Mouse (Mus musculus) hindlimb bud, embryonic 11.5 days (tissue): ENCODE measurements around the gene Max.
A peak's percentile ranks its signal among the peaks of the same experiment; 100 is the strongest.

Experiments used
- DNase-seq: peaks from one replicate; pipeline ENCODE4 v3.0.0-alpha.2; 2012; ENCODE audit warnings: low read depth, low spot score; ENCODE audit errors: extremely low spot score

Gene Max

DNA sequence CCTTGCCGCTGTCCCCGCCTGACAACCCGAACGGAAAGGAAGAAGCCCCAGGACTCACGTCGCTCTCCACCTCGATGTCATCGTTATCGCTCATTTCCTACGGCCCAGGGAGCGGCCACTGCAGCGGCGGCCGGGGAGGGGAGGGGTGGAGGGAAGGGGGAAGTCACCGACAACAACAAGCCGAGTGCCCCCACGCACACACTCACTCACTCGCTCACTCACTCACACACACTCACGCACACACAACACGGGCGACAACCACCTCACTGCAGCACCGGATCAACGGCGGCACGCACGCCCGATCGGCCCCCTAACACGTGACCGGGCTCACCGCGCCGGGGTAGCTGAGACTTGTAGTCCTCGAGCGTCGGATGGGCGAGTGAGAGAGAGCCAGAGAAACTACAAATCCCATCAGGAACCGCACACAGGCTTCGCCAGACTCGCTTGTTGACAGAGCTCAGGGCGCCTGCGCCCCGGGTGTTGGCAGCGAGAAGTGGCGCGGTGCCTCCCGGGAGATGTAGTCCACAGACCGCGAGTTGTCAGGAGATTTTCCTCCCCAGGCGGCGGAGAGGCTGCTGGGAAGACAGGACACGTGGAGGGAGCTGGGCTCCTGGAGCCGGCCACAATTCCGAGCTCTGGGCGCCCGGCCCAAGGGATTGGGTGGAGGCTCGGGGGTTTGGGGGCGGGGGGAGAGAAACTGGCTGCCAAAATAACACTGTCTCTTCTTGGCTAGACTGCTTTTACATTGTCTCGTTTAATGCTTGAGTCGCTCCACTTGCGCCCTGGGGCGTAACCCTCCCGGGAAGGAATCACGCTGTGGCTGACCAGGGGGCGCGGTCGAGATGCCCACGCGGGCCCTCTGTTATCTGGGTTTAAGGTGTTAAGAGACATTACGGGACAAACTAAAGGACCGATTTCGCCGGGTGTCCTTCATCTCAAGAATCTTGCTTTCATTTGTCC, at the start of gene Max:
Gene Max, minus strand, starts transcription at position 270 of the 960 bp plus-strand sequence.
- DNase-seq: peak; percentile 96

DNA sequence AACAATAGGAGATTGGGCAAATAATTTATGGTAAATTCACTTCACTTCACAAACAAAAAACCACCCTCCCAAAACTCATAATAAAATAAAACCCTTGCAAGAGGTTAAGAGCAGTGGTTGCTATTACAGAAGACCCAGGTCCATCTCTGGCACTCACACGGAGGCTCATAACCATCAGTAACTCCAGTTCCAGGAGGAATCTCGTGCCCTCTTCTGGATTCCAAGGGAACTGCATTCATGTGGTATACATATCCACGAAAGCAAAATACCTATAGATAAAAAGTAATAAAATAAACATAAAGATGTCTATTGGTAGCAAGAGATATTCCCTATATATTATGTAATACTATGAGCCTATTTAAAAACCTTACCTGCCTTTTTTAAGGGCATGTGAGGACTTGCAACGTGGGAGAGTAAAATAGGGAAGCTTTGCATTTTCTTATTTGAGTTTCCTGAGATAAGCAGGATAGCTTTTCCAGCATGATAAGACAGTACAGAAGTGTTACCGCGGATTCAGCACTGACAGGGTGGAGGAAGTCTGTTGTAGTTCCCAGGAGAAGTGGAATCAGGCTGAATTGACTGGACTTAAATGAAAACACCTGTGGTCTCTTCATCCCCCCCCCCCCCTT, 49.2 kb upstream of the Max start:
- DNase-seq: no peak

GRCm38 (mm10) chr12:77009202-77010030, 47.4 kb upstream of the Max start:
- DNase-seq: no peak

DNA sequence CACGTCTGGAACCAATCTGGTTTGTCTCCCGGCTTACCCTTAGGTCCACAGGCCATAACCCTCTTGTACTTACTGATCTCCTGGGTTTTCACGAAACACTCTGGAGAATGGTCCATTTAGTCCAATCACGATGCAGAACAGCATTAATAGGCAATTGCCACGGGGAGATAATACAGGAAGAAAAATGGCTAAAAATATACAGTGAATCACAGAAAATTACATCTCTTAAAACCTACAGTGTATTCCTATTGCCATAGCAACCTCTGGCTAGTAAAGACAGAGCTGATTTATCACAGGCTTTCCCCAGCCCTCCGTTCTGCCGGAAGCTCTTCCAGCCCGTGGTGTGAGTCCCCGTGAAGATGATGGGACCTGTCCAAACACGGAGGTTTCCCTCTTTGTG, 42.9 kb upstream of the Max start:
- DNase-seq: peak; percentile 52

- DNase-seq: no peak
Measured at GRCm38 (mm10) chr12:77002551-77003228, 40.7 kb upstream of the Max start.

GRCm38 (mm10) chr12:77001312-77001711, 39.3 kb upstream of the Max start:
- DNase-seq: no peak

GRCm38 (mm10) chr12:77000705-77001284, 38.8 kb upstream of the Max start:
- DNase-seq: no peak

DNA sequence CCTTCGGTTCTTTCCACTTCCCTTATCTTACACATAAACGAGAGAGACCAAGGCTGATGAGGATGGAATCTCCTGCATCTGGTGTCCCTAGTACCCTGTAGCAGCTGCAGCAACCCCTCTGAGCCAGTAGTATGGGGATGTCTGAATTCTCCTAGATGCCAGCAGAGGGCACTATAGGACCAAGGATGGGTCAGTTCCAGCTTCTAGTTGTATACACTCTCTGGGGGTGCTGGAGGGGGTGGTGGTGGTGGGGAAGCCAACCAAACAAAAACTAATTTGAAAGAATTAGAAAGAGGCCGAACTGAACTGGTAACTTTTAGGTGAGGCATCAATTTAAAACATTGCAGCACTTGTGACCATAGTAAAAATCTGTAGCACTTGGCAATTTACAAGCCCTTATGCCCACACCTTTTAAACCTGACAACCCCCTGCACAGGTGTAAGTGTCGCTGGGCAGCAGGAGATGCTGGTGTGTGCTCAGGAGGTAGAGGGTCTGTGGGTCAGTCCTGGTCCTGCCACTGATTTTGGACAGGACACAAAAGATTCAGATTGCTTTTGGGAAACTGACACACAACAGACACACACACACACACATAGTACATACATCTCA, 38.2 kb upstream of the Max start:
- peak; percentile 67 for DNase-seq

DNA sequence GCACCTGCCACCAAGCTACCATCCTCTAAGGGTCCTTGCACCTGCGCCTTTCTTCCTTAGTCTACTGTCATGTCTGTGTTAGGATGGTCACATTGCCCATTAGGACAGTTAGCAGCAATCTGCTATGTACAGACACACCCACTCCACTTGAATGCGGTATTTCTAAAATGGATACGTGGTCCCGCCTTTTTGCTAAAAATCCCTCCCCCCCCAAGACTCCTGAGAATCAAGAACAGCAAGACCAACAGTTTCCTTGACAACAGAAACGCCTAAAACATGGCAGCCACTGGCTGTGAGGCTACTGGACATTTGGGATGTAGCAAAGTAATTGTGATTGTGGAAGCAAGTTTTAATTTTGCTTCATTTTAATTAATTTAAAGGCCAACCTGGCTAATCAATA, 32.8 kb upstream of the Max start:
- DNase-seq: no peak

DNA sequence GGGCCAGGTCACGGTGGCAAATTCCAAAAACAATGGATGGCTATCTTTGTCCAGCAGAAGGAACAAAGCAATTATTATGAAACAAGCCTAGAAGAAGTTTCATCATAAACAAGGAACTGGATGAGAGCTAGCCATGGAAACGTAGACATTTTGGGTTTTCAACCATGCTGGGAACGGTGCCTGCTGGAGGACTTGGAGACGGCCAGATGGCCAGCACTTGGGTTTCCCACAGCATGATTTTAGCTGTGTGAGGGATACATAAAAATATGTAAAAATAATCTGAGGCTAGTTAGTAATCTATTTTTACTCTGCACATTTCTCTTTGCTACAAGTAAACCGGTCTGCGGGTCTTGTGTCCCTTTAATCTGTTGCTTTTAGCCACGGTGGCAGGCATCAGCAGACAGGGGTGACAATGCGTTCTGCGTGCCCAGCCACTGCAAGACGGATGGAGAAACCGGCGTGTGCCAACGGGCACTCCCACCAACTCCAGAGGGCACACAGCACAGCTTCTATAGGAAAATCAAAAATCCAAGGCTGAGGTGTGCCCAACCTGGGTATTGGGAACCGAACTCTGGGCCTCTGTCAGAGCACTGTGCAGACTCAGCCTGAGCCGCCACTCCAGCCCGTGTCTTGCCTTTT, 31.0 kb upstream of the Max start:
- DNase-seq: no peak

GRCm38 (mm10) chr12:76982818-76983471, 20.9 kb upstream of the Max start:
- no peak for DNase-seq

GRCm38 (mm10) chr12:76979530-76979929, 17.5 kb upstream of the Max start:
- no peak for DNase-seq

- DNase-seq: no peak
Measured at GRCm38 (mm10) chr12:76972669-76973068, 10.7 kb upstream of the Max start.

GRCm38 (mm10) chr12:76972241-76972640, 10.2 kb upstream of the Max start:
- no peak for DNase-seq

DNA sequence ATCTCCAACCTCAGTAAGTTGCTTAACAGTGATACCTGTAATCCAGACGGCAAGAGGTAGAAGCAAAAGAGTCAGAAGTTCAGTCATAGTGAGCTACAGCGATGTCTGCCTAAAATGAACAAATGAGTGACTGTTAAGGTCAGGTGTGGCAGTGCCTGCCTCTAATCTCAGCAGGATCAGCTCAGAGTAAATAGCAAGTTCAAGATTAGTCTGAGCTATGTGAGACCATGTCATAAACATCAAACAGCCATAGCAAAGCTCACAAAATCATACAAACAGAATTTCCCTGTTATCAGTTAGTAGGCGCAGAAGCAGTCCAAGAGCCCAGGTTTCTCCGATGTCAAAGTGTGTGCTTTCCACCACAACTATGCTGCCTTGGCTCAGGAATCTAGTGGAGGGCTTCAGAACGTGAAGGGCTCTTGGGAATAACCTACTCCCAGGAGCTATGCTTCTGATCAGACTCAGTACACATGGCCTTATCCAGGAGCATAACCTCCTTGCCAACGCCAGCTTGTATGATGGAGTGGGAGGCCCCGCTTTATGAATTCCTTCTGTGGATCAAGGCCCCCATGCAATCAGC, 9.7 kb upstream of the Max start:
- DNase-seq: no peak

GRCm38 (mm10) chr12:76965876-76966275, 3.9 kb upstream of the Max start:
- DNase-seq: no peak

DNA sequence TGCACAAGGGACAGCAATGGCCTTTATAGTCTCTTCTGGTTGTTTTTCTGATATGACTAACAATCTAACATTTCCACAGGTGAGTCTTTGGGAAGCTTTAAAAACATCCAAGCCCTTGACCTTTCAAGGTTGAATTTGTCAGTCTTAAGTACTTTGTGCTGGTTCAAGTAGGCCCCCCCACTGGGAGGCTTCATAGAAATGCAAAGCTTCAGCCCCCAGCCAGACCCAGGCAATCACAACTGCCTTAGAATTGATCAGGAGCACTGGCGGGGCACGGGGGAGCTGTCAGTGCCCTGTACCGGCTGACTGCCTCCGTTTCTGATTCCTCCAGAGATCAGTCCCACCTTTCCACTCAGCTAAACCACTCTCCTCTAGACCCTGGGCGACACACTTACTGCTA, 3.1 kb upstream of the Max start:
- no peak for DNase-seq

GRCm38 (mm10) chr12:76961052-76961931, 709 bp downstream of the Max start:
- DNase-seq: no peak
